Mouse (Mus musculus): ENCODE data around the gene Btf3. TPM values are rescaled to one million over a fixed set of nuclear protein-coding genes. Genes with fewer than 3 reads are reported as not detected.

Gene Btf3
- polyA plus RNA-seq, 1 experiment from 2014 or later, result 481 TPM

DNA sequence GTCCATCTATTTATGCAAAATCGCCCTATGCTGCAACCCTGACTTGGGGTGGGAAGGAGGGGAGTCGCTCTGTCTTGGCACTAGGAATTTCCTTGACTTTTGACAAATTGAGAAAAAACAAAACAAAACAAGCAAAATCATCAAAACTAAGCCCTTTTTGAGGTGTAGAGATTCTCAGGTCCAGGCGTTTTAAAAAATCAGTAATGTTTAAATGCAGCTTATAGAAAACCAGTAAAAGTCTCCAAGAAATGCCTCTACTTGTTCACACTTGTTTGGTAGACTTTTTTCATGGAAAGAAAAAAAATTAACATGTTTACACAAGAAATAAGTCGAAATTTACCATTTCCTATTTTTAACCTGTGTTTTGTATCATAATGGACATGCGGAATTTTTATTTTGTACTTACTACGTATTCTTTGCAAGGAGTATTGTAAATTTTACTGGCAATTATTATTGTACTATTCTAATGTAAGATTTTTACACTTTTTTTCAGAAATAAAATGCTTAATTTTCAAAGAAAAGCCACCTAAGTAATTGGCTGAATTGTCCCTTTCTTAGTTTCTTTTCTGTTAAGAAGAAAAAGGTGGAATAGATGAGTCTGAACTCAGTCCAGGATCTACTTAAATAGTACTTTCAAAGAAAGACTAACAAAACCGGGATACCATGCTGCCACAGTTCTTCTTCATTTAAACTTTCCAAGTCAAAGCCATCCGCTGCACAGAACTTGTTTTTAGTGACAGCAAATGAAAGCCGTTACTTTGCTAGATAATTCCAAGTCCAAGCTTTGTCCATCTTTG, 39.6 kb upstream of the Btf3 start:
- H3K4me2 ChIP-seq, result no peak overlapping the region

DNA sequence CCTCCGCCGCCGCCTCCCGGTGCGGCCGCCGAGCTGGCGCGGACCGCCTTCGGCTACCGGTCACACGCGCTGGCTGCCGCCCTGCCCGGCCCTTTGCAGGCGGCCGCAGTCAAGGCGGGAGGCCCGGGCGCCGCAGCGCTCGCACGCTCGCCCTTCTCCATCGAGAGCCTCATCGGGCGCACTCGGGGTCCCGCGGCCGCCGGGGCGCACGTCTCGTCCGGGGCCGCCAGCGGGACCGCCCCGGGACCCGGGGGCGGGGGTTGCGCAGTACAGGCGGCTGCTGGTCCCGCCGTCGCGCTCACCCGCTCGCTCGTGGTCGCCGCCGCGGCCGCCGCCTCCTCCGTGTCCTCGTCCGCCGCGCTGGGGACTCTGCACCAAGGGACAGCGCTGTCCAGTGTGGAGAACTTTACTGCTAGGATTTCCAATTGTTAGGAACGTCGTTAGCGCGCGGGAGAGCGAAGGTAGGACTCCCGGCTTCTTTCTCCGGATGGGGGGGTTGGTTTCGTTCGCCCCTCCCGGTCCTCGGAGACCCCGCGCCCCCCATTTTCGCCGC, 38.8 kb upstream of the Btf3 start:
- under 1% methylated on average over 71 of the region's 81 CpGs for WGBS
- ATAC-seq (ENCODE audit: low FRiP score), result no peak
- no peak overlapping the region for H3K9ac ChIP-seq (replicated peaks)

More for the DNA sequence above, 39.6 kb upstream of the Btf3 start:
- H3K36me3 ChIP-seq, result no peaks in the 10 kb centered on the region
- no peak overlapping the region for H3K27ac ChIP-seq (replicated peaks)
- no peak for ATAC-seq (ENCODE audit: low FRiP score)
- peak overlapping the region; percentile 39; the same call in 1 of the 2 replicates for H3K4me3 ChIP-seq (replicated peaks)
- WGBS, result 4% methylated on average over 9 of the region's 9 CpGs
- no peaks in the 10 kb centered on the region for H3K9me3 ChIP-seq (replicated peaks)
- peaks cover 74% of the 10 kb centered on the region for H3K27me3 ChIP-seq (replicated peaks)
- peaks cover 24% of the 10 kb centered on the region for H3K4me1 ChIP-seq
- H3K9ac ChIP-seq (replicated peaks), result no peak overlapping the region

DNA sequence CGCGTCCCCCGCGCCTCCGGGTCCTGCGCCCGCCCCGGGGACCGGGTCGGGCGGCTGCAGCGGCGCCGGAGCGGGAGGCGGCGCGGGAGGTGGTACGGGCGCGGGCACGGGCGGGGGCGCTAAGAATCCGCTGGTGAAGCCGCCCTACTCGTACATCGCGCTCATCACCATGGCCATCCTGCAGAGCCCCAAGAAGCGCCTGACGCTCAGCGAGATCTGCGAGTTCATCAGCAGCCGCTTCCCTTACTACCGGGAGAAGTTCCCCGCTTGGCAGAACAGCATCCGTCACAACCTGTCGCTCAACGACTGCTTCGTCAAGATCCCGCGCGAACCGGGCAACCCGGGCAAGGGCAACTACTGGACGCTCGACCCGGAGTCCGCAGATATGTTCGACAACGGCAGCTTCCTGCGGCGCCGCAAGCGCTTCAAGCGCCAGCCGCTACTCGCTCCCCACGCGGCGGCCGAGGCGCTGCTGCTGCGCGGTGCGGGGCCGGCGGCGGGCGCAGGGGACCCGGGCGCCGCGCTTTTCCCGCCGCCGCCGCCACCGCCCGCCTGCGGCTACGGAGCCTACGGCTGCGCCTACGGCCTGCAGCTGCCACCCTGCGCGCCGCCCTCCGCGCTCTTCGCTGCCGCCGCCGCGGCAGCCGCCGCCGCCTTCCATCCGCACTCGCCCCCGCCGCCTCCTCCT, 38.2 kb upstream of the Btf3 start:
- no peaks in the 10 kb centered on the region for H3K9me3 ChIP-seq (replicated peaks)
- peak overlapping the region; percentile 57 for H3K4me2 ChIP-seq
- H3K4me3 ChIP-seq (replicated peaks), result peak overlapping the region; percentile 39
- H3K27me3 ChIP-seq (replicated peaks), result peaks cover 74% of the 10 kb centered on the region
- under 1% methylated on average over 88 of the region's 102 CpGs for WGBS
- H3K9ac ChIP-seq (replicated peaks), result no peak overlapping the region
- no peaks in the 10 kb centered on the region for H3K36me3 ChIP-seq
- peaks cover 24% of the 10 kb centered on the region for H3K4me1 ChIP-seq
- H3K27ac ChIP-seq (replicated peaks), result no peak overlapping the region
- peak; percentile 49; the same call in 1 of the 2 replicates for ATAC-seq (ENCODE audit: low FRiP score)

More for the DNA sequence above, 38.8 kb upstream of the Btf3 start:
- Histone ChIP-seq H3K4me1 (peaks cover 24% of the 10 kb centered on the region), H3K4me2 (peak overlapping the region; percentile 57), H3K27ac (replicated peaks) (no peak overlapping the region), H3K4me3 (replicated peaks) (peak overlapping the region; percentile 39), H3K9me3 (replicated peaks) (no peaks in the 10 kb centered on the region), H3K27me3 (replicated peaks) (peaks cover 74% of the 10 kb centered on the region), H3K36me3 (no peaks in the 10 kb centered on the region)

DNA sequence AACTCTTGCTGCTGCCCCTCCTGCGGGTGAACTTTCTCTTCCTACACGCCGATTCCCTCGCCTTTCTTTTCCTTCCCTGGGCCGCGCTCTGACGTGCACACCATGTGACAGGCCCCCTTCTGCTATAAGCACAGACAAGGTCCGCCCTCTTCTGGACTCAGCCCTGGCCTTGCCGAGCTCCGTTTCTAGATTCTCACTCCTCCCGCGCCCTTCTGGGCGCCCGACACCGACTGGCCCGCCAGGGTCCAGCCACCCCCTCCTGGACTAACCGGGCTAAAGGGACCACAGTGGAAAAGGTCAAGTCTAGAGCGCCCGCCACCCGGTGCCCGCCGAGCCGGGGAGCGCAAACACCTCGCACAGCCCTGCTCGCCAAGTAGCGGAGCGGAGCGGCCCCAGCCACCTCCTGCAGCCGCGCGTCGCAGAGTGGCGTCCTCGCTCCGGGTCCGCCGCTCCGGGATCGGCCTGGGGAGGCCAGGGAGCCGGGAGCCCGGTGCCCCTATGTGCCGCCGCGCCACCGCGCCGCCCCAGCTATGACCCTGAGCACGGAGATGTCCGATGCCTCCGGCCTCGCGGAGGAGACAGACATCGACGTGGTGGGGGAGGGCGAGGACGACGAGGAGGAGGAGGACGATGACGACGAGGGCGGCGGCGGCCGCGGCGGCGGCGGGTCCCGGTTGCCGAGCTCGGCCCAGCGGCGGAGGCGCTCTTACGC, 37.4 kb upstream of the Btf3 start, which contains the start of gene Foxd1:
Foxd1 (plus strand) TSS at position 153 of the 712 bp plus-strand sequence.
- Histone ChIP-seq H3K27ac (replicated peaks) (no peak within 1 kb of the TSS), H3K4me2 (peak within 1 kb of the TSS; percentile 57), H3K9me3 (replicated peaks) (no peaks in the 10 kb centered on the region), H3K36me3 (no peaks in the 10 kb centered on the region), H3K4me1 (peaks cover 24% of the 10 kb centered on the region), H3K27me3 (replicated peaks) (peaks cover 76% of the 10 kb centered on the region), H3K9ac (replicated peaks) (no peak within 1 kb of the TSS), H3K4me3 (replicated peaks) (peak within 1 kb of the TSS; percentile 39)
- WGBS, result under 1% methylated on average over 69 of the region's 76 CpGs
- ATAC-seq (ENCODE audit: low FRiP score), result peak; percentile 63

DNA sequence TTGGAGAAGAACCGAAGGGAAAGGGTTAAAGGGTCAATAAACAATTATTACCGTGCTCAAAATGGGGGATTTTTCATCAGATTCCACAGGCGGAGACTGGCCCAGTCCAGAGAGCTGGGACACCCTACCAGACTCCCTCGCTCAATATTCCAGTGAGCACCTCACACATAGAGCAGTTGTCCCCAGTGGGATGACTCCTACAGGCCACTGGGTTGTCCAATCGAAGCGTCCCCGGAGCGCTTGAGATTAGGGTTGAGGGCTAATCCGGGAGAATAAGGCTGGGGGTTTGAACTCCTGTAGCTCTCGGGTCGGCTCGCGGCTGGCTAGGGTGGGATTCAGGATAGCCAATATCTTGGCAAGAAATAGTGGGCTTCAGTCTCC, 36.9 kb upstream of the Btf3 start:
- Histone ChIP-seq H3K36me3 (no peaks in the 10 kb centered on the region), H3K4me2 (peak overlapping the region; percentile 57), H3K27ac (replicated peaks) (no peak overlapping the region), H3K4me3 (replicated peaks) (peak overlapping the region; percentile 39), H3K9ac (replicated peaks) (no peak overlapping the region), H3K9me3 (replicated peaks) (no peaks in the 10 kb centered on the region), H3K4me1 (peaks cover 24% of the 10 kb centered on the region), H3K27me3 (replicated peaks) (peaks cover 76% of the 10 kb centered on the region)
- WGBS, result under 1% methylated on average over 13 of the region's 13 CpGs
- 0 out of 2 replicates have a peak, but pooled peaks have one; percentile 7 for ATAC-seq (ENCODE audit: low FRiP score)

DNA sequence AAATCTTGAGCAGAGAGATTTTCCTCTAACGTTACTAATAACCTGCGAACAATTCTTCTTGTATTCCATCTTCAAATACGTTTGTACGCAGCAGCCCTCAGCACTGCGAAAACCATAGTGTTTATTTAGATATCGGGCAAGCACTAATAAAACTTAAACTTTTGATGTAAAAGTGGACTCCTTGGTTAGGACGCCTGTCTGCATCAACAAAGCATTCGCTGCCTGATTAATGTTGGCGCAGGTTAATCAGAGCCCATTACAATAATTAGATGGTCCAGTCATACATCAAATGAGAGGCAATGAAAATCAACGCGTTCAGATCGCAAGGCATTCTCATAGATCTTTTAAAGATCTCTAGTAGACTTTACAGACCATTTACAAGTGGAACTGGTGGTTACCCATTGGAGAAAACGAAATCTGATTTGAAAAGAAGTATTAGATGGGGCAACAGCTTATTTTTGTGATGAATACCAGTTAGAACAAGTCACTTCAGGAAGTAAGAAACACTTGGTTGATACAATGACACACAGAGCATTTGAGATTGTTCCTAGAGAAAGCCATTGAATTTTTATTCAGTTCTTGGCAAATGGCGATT, 35.7 kb upstream of the Btf3 start:
- no peaks in the 10 kb centered on the region for H3K36me3 ChIP-seq
- no peak overlapping the region for H3K27ac ChIP-seq (replicated peaks)
- H3K4me1 ChIP-seq, result peaks cover 24% of the 10 kb centered on the region
- H3K4me3 ChIP-seq (replicated peaks), result no peak overlapping the region
- H3K9me3 ChIP-seq (replicated peaks), result no peaks in the 10 kb centered on the region
- no peak for ATAC-seq (ENCODE audit: low FRiP score)
- WGBS, result 8% methylated on average over 14 of the region's 14 CpGs
- H3K9ac ChIP-seq (replicated peaks), result no peak overlapping the region
- peaks cover 67% of the 10 kb centered on the region for H3K27me3 ChIP-seq (replicated peaks)
- no peak overlapping the region for H3K4me2 ChIP-seq

DNA sequence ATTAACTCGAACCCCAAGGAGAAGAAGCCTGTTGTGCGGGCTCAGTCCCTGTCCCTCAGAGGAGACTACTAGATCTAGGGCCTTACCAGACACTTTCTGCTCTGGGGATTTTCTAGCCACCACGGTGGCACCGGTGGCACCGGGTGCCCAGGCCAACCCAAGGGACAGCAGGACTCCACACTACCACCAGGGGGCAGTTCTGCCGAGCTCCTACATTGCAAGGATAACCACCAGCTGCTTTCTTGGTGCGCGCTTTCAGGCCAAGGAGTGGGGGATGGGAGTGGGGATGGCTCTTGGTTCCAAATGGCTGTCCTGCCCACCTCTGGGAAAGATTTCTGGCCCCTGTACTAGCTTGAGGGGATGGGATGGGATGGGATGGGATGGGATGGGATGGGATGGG, 34.7 kb upstream of the Btf3 start:
- Histone ChIP-seq H3K4me2 (no peak overlapping the region), H3K27me3 (replicated peaks) (peaks cover 66% of the 10 kb centered on the region), H3K4me3 (replicated peaks) (no peak overlapping the region), H3K27ac (replicated peaks) (no peak overlapping the region), H3K9ac (replicated peaks) (no peak overlapping the region), H3K4me1 (peaks cover 24% of the 10 kb centered on the region), H3K9me3 (replicated peaks) (no peaks in the 10 kb centered on the region), H3K36me3 (no peaks in the 10 kb centered on the region)
- ATAC-seq (ENCODE audit: low FRiP score), result no peak
- WGBS, result 7% methylated on average over 8 of the region's 8 CpGs

DNA sequence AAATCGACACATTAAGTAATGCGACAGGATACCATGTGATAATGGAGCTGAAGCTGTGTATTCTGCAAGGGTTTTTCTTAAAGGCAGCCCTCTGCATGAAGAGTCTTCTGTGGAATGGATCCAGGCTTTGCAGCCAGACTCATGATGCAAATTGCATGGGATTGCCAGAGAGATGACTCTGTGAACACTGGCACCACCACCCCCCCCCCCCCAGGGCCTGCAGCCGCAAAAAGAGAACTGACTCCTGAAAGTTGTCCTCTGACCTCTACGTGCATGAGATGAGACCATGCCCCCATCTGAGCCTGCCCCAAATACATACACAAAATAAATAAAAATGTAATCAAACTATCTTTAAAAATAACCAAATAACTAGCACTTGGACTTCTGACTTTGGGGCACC, 32.7 kb upstream of the Btf3 start:
- Histone ChIP-seq H3K9ac (replicated peaks) (no peak overlapping the region), H3K4me2 (no peak overlapping the region), H3K4me1 (peaks cover 10% of the 10 kb centered on the region), H3K9me3 (replicated peaks) (no peaks in the 10 kb centered on the region), H3K36me3 (no peaks in the 10 kb centered on the region), H3K4me3 (replicated peaks) (no peak overlapping the region), H3K27ac (replicated peaks) (no peak overlapping the region), H3K27me3 (replicated peaks) (peaks cover 69% of the 10 kb centered on the region)
- ATAC-seq (ENCODE audit: low FRiP score), result no peak
- 83% methylated on average over 4 of the region's 4 CpGs for WGBS

DNA sequence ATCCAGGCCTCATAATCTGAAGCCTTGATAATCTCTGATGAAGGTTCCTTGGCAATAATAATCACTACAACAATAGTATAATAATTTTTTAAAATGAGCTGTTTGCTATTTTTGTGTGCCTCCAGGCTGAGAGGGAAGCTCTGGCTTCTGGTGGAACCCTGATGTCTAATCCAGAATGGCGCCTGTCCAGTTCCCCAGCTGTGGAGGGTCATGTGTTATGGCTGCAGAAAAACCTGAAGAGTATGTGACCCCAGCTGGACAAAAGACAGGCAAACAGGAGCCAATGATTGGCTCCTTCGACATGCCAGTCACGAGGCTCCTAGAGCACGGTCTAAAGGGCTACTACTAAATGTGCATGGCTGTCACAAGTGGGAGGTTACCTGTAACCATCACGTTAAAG, 23.7 kb upstream of the Btf3 start:
- H3K27ac ChIP-seq (replicated peaks), result no peak overlapping the region
- H3K4me2 ChIP-seq, result no peak overlapping the region
- H3K4me3 ChIP-seq (replicated peaks), result no peak overlapping the region
- H3K9me3 ChIP-seq (replicated peaks), result no peaks in the 10 kb centered on the region
- peaks cover 11% of the 10 kb centered on the region; the same call in 1 of the 2 replicates for H3K27me3 ChIP-seq (replicated peaks)
- H3K4me1 ChIP-seq, result no peaks in the 10 kb centered on the region
- no peak for ATAC-seq (ENCODE audit: low FRiP score)
- WGBS, result 82% methylated on average over 5 of the region's 5 CpGs
- H3K36me3 ChIP-seq, result no peaks in the 10 kb centered on the region
- no peak overlapping the region for H3K9ac ChIP-seq (replicated peaks)

DNA sequence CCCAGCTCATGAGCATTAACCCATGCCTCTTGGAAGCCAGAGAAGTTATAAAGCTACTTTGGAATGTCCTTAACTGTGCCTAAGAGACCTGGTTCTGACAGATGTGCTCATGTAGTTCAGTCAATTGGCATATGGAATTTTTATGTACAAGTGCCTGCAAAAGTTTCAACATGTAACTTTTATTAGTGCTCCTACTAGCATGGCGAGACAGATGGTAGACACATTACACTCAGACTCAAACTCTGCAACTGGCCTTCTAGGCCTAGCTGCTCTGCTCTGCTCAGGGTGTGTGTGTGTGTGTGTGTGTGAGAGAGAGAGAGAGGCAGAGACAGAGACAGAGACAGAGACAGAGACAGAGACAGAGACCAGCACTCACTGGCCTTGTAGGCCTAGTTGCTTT, 19.4 kb upstream of the Btf3 start:
- 86% methylated on average over 1 of the region's 1 CpGs for WGBS

DNA sequence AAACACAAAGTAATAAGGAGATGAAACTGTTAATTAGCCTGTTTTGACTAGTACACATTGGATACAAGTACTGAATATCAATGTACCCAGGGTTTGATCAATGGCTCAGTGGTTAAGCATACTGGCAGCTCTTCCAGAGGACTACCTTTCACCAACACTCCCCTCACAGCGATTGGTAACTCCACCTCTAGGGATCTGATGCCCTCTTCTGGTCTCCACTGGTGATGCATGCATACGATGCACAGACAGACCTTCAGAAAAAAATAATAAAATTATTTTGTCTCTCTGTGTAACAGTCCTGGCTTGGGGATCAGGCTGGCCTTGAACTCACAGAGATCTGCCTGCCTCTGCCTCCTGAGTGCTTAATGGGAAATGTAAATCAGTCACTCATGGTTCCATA, 15.3 kb upstream of the Btf3 start:
- ATAC-seq (ENCODE audit: low FRiP score), result no peak
- WGBS, result 56% methylated on average over 2 of the region's 2 CpGs
- no peak overlapping the region for H3K4me3 ChIP-seq (replicated peaks)
- no peaks in the 10 kb centered on the region for H3K4me1 ChIP-seq
- H3K27ac ChIP-seq (replicated peaks), result no peak overlapping the region
- H3K36me3 ChIP-seq, result no peaks in the 10 kb centered on the region
- no peak overlapping the region for H3K4me2 ChIP-seq
- no peaks in the 10 kb centered on the region for H3K9me3 ChIP-seq (replicated peaks)
- H3K27me3 ChIP-seq (replicated peaks), result no peaks in the 10 kb centered on the region
- H3K9ac ChIP-seq (replicated peaks), result no peak overlapping the region

More for the DNA sequence above, 19.4 kb upstream of the Btf3 start:
- Histone ChIP-seq H3K36me3 (no peaks in the 10 kb centered on the region), H3K9ac (replicated peaks) (no peak overlapping the region), H3K27me3 (replicated peaks) (0 out of 2 replicates have a peak, but pooled peaks cover 4% of the 10 kb centered on the region), H3K4me1 (no peaks in the 10 kb centered on the region), H3K4me3 (replicated peaks) (no peak overlapping the region), H3K27ac (replicated peaks) (no peak overlapping the region), H3K4me2 (no peak overlapping the region), H3K9me3 (replicated peaks) (no peaks in the 10 kb centered on the region)
- no peak for ATAC-seq (ENCODE audit: low FRiP score)
